Mouse (Mus musculus): ENCODE measurements around the gene Lrfn3.

- TF ChIP-seq GATA1 (IDR thresholded peaks at IDR 0.05; ENCODE audit: borderline replicate concordance, low read length) (no peak), FLI1 (IDR thresholded peaks at IDR 0.05; ENCODE audit: low read length) (no peak)
Measured at GRCm38 (mm10) chr7:30308076-30309005, 54.2 kb downstream of the Lrfn3 start, which contains the start of gene Alkbh6.
